Mouse (Mus musculus) ovary, postnatal 14 days (tissue): ENCODE results near the gene Tsc2.

Experiments used
- DNase-seq: peaks from one replicate; pipeline ENCODE4 v3.0.0; 2022; ENCODE audit warnings: low spot score

Tsc2 gene

GRCm38 (mm10) chr17:24567034-24567779 lies 65.2 kb downstream of the Tsc2 start:
- DNase-seq, result no peak

DNA sequence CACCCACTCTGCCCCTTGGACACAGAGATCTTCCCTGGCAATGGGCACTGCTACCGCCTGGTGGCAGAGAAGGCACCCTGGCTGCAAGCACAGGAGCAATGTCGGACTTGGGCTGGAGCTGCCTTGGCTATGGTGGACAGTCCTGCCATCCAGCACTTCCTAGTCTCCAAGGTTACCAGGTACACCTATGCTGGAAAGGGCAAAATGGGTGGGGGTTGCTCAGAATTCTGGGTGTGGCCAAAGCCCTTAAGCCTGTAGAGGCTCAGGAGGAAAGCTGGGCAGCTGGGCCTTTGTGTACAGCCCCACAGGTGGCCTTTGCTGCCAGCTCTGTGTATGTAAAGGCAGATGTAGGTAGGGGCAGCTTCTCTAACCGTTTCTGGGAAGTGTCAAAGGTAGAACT lies 66.6 kb downstream of the Tsc2 start:
- no peak for DNase-seq

- no peak for DNase-seq
These were observed 67.3 kb downstream of the Tsc2 start for GRCm38 (mm10) chr17:24565092-24565491.

DNA sequence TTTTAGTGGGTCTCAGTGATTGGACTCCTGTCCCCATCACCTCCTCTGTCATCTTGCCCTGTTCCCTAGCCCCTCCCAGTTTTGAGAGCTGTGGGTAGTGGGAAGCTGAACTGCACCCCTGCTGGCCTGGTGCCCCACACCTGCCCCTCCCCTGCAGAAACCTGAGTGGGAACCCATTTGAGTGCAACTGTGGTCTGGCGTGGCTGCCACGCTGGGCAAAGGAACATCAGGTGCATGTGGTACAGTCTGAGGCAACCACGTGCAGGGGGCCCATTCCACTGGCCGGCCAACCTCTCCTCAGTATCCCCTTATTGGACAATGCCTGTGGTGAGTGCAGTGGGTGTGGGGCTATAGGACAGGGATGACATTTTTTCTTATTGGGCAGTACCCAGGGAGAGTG lies 68.0 kb downstream of the Tsc2 start:
- DNase-seq, result no peak

- no peak for DNase-seq
These were observed 68.8 kb downstream of the Tsc2 start for GRCm38 (mm10) chr17:24563638-24564037.

DNA sequence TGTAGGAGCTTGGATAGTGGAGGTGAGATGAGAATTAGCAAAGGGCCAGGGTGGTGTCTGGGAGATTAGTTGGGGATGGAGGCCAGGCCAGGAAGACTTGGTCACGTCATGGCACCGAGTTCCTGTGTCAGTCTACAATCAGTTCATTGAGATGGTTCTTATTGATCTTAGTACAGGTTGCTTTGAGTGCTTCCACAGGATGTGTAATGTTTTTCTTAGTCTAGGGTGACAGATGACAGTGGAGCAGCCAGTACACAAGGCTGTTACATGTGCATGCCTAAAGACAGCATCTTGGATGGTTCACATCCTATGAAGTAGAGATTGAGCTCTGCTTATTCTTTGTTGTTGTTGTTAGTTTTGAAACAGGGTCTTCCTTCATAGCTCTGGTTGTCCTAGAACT lies 70.8 kb downstream of the Tsc2 start:
- DNase-seq, result no peak

DNA sequence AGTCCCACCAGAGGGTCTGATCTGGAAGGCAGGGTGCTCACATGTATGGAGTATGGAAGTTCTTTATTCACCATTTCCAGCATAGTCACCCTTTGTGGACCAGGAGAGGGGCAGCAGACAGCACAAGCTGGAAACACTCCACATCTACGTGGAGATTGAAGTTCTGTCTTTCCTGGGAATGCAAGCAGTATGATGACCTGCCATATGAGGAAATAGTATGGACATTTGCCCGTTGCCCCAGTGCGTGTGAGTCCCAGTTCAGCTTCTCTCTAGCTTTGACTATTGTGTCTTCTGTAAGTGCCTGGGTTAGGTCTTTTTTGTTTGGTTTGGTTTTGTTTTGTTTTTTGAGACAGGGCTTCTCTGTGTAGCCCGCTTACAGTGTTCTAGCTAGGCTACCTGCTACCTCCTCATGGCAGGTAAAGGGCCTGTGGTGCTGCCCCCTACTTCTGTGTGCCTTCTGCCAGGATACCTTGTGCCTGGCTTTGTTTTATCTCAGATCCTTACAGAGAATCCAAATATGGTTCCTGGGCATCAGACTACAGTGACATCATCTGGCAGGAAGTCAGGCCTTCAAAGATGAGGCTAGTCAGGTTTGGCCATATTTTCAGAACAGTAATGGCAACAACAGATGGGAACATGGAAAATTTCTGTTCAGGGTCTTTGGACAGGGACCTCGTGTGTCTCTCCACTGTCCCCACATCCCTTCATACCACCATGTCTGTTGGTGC lies 72.0 kb downstream of the Tsc2 start:
- DNase-seq, result no peak

GRCm38 (mm10) chr17:24559146-24559545 lies 73.3 kb downstream of the Tsc2 start:
- DNase-seq, result no peak

DNA sequence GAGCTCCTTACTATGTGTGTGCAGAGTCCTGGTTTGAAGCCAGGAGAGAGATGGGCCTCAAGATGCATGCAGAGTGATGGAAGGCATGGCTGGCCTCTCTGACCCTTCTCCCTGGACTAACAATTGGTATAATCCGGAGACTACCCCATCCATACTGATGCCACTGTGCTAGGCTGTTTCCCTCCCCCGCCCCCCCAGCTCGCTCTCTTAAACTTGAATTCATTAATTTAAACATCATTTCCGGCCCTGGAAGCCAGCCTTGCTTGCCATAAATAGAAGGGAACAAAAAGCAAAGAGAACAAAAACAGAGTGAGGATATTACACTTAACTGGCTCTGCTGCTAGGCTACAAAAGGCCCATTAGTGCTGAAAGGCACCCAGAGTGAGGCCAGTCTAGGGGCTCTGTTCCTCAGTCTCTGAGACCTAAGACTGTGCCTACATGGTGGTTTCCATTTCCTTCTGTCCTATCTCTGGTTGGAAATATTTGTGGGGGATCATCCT lies 73.8 kb downstream of the Tsc2 start:
- no peak for DNase-seq

DNA sequence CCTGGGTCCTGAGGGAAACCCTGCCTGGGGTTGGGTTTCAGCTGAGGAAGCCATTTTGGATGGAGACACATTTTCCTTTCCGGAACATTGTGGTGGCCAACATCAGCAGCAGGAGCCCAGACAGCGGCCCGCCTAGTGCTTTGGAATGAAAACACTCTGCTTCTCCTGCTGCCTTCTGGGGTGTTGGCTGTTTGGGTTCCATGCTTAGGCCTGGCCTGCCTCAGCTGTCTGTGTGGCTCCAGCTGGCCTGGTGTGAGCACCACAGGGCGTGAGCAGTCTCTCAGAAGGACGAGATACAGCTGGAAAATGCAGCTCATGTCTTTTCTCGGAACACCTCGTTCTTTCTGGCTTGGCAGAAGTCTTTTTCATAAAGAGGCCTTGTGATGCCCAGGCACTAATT lies 75.3 kb downstream of the Tsc2 start:
- no peak for DNase-seq

GRCm38 (mm10) chr17:24551050-24551444 lies 81.4 kb downstream of the Tsc2 start:
- DNase-seq, result no peak

DNA sequence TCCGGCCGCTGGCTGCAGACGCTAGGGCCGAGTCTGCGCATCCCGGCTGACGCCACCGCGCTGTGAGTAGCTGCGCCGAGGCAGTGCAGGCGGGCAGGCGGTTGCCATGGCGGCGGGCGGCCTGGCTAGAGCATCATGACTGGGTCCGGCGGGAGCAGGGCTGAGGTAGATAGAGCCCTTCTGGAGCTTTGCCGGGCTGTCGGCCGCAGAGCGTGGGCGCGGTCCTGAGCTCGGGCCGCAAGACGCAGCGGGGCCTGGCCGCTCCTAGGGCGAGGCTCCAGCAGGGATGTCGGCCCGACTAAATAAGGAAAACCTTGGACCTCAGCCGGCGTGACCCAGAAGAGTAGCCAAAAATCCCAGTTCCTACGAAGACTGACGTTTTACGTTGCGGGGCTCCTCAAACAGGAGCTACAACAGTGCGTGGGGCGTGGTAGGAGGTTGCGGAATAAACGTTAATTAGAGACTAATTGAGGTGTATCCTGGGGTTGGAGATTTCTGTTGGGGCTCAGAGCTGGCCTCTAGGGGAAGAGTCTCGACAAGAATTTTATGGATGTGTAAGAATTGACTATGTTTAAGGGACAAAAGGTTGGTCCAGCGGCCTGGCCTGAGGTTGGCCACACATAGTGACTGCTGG lies 81.9 kb downstream of the Tsc2 start:
- DNase-seq, result peak; percentile 57

DNA sequence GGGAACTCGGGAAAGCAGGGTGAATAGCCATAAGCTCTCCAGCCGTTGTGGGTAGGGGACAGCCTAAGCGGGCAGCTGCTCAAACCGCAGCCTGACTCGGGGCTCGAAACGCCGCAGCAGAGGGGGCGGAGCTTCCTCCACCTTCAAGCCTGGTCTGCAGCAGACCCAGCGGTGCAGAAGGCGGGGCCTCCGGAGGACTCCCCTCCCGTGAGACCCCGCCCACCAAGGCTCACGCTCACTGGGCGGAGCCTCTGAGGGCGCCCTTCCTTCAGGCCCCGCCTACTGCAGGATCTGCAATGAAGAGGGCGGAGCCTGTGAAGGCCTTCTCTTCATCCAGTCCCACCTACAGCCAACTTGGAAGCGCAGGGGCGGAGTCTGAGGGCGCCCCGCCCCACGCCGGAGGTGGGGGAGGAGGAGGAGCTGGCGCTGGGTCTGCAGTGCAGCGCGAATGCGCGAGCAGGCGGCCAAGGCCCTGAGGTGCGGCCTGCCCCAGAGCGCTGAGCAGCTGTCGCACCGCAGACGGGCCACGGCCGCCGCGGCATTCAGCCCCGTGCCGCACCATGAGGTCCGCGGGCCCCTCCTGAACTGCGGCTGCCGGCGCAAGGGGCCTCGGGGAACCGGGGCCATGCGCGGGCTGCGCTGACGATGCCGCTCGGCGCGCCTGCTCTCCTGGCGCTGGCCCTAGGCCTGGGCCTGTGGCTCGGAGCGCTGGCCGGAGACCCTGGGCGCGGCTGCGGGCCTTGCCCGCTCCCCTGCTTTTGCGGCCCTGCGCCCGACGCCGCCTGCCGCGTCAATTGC lies 82.6 kb downstream of the Tsc2 start, which contains the start of gene Pkd1:
TSS of gene Pkd1 (plus strand) at position 217 of the 798 bp plus-strand sequence.
- peak; percentile 99 for DNase-seq

GRCm38 (mm10) chr17:24548921-24549617 lies 83.4 kb downstream of the Tsc2 start:
- DNase-seq, result no peak

- DNase-seq, result no peak
These were observed 84.0 kb downstream of the Tsc2 start for GRCm38 (mm10) chr17:24548435-24548834.

- DNase-seq, result no peak
These were observed 86.2 kb downstream of the Tsc2 start for GRCm38 (mm10) chr17:24546234-24546633.
